In genomic region chr4:98622996-98623673, GRCm38 (mm10) we compare ENCODE assay signal across 11 mouse cellular contexts.
A peak's percentile ranks its signal among the peaks of the same experiment; 100 is the strongest.
DNase-seq lines count a peak whose midpoint lies in the region; ATAC-seq and TF ChIP-seq lines count a peak whose summit lies in the region.
"Had no signal": no experiment of that assay in that cellular context is flagged by ENCODE, and none has a peak within 500 bp of the region (broad histone marks: within the 10 kb centered on the region; RNA-seq: fewer than 3 reads in every experiment).

No protein-coding gene starts in this region.

- no peaks in the 10 kb centered on the region for H3K9me3 ChIP-seq in limb, embryonic 12.5 days
- no peaks in the 10 kb centered on the region for H3K9me3 ChIP-seq in limb, embryonic 10.5 days (replicated peaks)
- no peaks in the 10 kb centered on the region for H3K9me3 ChIP-seq in forebrain, embryonic 10.5 days
- H3K9me3 ChIP-seq in intestine, postnatal 0 days (ENCODE audit: control insufficient read depth) = no peaks in the 10 kb centered on the region
- no peaks in the 10 kb centered on the region for H3K9me3 ChIP-seq in stomach, embryonic 16.5 days (replicated peaks; ENCODE audit: control insufficient read depth, low read length)

- no peak overlapping the region for H3K4me3 ChIP-seq in limb, embryonic 12.5 days (replicated peaks)
- H3K4me3 ChIP-seq in limb, embryonic 10.5 days = no peak overlapping the region
- no peak overlapping the region for H3K4me3 ChIP-seq in forebrain, embryonic 10.5 days
- no peak overlapping the region for H3K4me3 ChIP-seq in intestine, postnatal 0 days (ENCODE audit: low read depth, low read length)
- no peak overlapping the region for H3K4me3 ChIP-seq in stomach, embryonic 16.5 days (replicated peaks; ENCODE audit: low read length)

- peak; percentile 46 for TF ChIP-seq CTCF in intestine, postnatal 0 days (IDR thresholded peaks at IDR 0.05; ENCODE audit: low read depth)

- no peaks in the 10 kb centered on the region; the same call in 1 of the 2 replicates for H3K4me1 ChIP-seq in limb, embryonic 12.5 days (replicated peaks)
- peaks cover 10% of the 10 kb centered on the region; the same call in 1 of the 2 replicates for H3K4me1 ChIP-seq in limb, embryonic 10.5 days
- H3K4me1 ChIP-seq in forebrain, embryonic 10.5 days = peaks cover 9% of the 10 kb centered on the region
- no peaks in the 10 kb centered on the region for H3K4me1 ChIP-seq in intestine, postnatal 0 days (replicated peaks; ENCODE audit: control insufficient read depth, insufficient read depth, low read length)
- H3K4me1 ChIP-seq in stomach, embryonic 16.5 days (ENCODE audit: control insufficient read depth, insufficient read depth, low read length) = peaks cover 5% of the 10 kb centered on the region; the same call in 1 of the 2 replicates

- no peak; the same call in 1 of the 2 replicates for ATAC-seq in limb, embryonic 12.5 days (ENCODE audit: insufficient number of reproducible peaks, insufficient read depth, low FRiP score, low TSS enrichment, low read depth)
- ATAC-seq in intestine, postnatal 0 days = no peak
- peak; percentile 37; the same call in 1 of the 2 replicates for ATAC-seq in stomach, embryonic 16.5 days (ENCODE audit: insufficient read depth, low FRiP score)
- ATAC-seq: Patski had no signal

- H3K27me3 ChIP-seq in limb, embryonic 12.5 days = no peaks in the 10 kb centered on the region
- H3K27me3 ChIP-seq in limb, embryonic 10.5 days (ENCODE audit: low read depth, poor library complexity, severe bottlenecking) = no peaks in the 10 kb centered on the region
- no peaks in the 10 kb centered on the region for H3K27me3 ChIP-seq in forebrain, embryonic 10.5 days (ENCODE audit: poor library complexity, severe bottlenecking)
- H3K27me3 ChIP-seq in intestine, postnatal 0 days (replicated peaks; ENCODE audit: control insufficient read depth, insufficient read depth, low read length) = no peaks in the 10 kb centered on the region
- H3K27me3 ChIP-seq in stomach, embryonic 16.5 days (ENCODE audit: control insufficient read depth, insufficient read depth, low read length) = no peaks in the 10 kb centered on the region
- H3K27me3 ChIP-seq: Patski had no signal

- peak overlapping the region; percentile 35; the same call in 1 of the 2 replicates for H3K27ac ChIP-seq in limb, embryonic 12.5 days
- H3K27ac ChIP-seq in limb, embryonic 10.5 days = no peak overlapping the region
- H3K27ac ChIP-seq in forebrain, embryonic 10.5 days = peak overlapping the region; percentile 36; the same call in 1 of the 2 replicates
- H3K27ac ChIP-seq in intestine, postnatal 0 days (ENCODE audit: low read depth, low read length) = 0 out of 2 replicates have a peak overlapping the region, but pooled peaks have one; percentile 51
- peak overlapping the region; percentile 73 for H3K27ac ChIP-seq in stomach, embryonic 16.5 days (ENCODE audit: low read length)
- H3K27ac ChIP-seq: macrophage had no signal

- no peak for DNase-seq in limb, embryonic 10.5 days (ENCODE audit: low spot score)
- no peak for DNase-seq in forebrain, embryonic 10.5 days (ENCODE audit: extremely low spot score, low spot score)
- no peak for DNase-seq in urinary bladder, postnatal 10 days (ENCODE audit: low spot score)
- no peak for DNase-seq in cerebellum, postnatal 14 days
- DNase-seq: cerebellum, postnatal 36 days; kidney, adult 8-10 months had no signal

- H3K36me3 ChIP-seq in limb, embryonic 12.5 days = no peaks in the 10 kb centered on the region
- no peaks in the 10 kb centered on the region for H3K36me3 ChIP-seq in limb, embryonic 10.5 days
- H3K36me3 ChIP-seq in forebrain, embryonic 10.5 days (replicated peaks) = no peaks in the 10 kb centered on the region
- no peaks in the 10 kb centered on the region; the same call in 1 of the 2 replicates for H3K36me3 ChIP-seq in intestine, postnatal 0 days (ENCODE audit: control insufficient read depth, insufficient read depth)
- H3K36me3 ChIP-seq in stomach, embryonic 16.5 days (ENCODE audit: control insufficient read depth, insufficient read depth, low read length) = no peaks in the 10 kb centered on the region

- H3K4me2 ChIP-seq in limb, embryonic 12.5 days = no peak overlapping the region
- no peak overlapping the region for H3K4me2 ChIP-seq in intestine, postnatal 0 days (replicated peaks; ENCODE audit: low read depth)
- H3K4me2 ChIP-seq in stomach, embryonic 16.5 days (ENCODE audit: low read depth, low read length) = no peak overlapping the region

- WGBS in limb, embryonic 12.5 days = 36% methylated on average over 3 of the region's 3 CpGs
- 42% methylated on average over 3 of the region's 3 CpGs for WGBS in limb, embryonic 10.5 days
- 52% methylated on average over 3 of the region's 3 CpGs for WGBS in forebrain, embryonic 10.5 days
- 69% methylated on average over 3 of the region's 3 CpGs for WGBS in intestine, postnatal 0 days
- 36% methylated on average over 3 of the region's 3 CpGs for WGBS in stomach, embryonic 16.5 days

- H3K9ac ChIP-seq in limb, embryonic 12.5 days (replicated peaks) = no peak overlapping the region
- no peak overlapping the region for H3K9ac ChIP-seq in intestine, postnatal 0 days (ENCODE audit: low read depth, low read length)
- H3K9ac ChIP-seq in stomach, embryonic 16.5 days (ENCODE audit: low read length) = no peak overlapping the region
